Mouse (Mus musculus) lung, postnatal 10 days (tissue): ENCODE results near the gene Fstl1.

ENCODE experiments used
- DNase-seq: peaks from one replicate; pipeline ENCODE4 v3.0.0; 2021

Fstl1 gene

GRCm38 (mm10) chr16:37776860-37777651 lies at the start of gene Fstl1:
Gene Fstl1 (plus strand): TSS chr16:37776873.
- peak; percentile 69 for DNase-seq

DNA sequence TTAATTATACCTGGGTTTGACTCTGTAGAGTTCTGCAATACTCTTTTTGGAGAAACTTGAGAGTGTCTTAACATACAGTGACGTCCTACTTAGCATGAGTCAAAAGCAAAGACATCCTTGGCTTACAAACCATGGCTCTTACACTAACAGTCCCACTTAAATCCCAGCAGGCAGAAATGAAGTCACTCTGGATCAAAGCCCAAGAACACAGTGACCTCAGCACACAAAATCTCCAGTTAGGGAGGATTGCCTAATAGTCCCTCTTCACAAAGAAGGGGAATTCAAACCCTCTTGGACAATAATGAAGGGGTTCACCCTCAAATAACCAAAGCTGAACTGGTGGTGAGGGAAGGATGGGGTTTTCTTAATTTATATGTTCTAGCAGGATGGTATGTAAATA lies 48.0 kb upstream of the Fstl1 start:
- peak; percentile 71 for DNase-seq

- no peak for DNase-seq
Measured at GRCm38 (mm10) chr16:37729381-37730150, 47.1 kb upstream of the Fstl1 start.

GRCm38 (mm10) chr16:37730293-37730835 lies 46.3 kb upstream of the Fstl1 start:
- DNase-seq = no peak

- no peak for DNase-seq
Measured at GRCm38 (mm10) chr16:37731431-37731830, 45.2 kb upstream of the Fstl1 start.

DNA sequence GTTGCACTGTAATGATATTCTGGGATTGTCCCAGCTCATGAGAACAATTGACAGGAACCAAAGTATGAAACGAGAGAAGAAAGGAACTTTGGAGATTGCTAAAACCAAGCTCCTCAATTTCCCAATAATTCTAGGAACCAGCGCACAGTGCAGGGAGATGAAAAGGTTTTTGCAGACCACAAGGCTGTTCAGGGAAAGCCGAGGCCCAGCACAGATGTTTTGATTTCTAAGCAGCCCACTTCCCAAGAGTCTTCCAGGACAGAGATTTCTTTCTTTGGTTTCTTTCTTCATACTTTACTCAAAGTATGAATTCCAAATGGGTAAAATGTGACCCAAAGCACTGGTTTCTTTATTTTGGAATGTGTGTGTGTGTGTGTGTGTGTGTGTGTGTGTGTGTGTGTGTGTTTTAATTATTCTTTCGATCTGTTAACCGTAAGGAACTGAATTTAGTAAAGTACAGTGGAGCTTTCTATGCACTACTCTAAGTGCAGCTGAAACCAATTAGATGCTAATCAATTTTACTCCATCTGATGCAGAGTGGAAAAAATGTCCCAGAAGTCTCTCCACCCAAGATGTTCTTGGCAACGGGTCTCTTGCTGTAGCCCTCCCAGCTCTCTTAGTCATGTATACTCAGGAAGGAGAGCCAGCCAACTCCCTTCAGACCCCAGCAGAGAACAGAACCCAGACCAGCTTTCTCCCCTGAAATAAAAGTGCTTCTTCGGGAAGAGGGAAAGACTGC lies 44.5 kb upstream of the Fstl1 start:
- DNase-seq = peak; percentile 33

DNA sequence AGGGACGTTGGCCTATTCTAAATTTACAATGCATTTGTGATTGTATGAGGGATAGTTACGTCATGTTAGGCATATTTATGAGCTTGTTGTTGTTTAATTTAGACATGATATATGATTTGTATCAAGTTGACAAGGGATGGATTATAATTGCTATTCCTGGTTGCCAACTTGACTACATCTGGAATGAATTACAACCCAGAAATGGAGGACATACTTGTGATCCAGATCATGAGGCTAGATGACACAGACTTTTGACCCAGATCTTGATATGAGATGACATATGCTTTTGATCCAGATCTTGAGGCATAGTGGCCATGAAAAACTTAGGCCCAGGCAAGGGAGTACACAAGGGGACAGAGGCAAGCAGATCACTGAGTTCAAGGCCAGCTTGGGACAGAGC lies 36.6 kb upstream of the Fstl1 start:
- no peak for DNase-seq

GRCm38 (mm10) chr16:37742266-37742665 lies 34.4 kb upstream of the Fstl1 start:
- no peak for DNase-seq

DNA sequence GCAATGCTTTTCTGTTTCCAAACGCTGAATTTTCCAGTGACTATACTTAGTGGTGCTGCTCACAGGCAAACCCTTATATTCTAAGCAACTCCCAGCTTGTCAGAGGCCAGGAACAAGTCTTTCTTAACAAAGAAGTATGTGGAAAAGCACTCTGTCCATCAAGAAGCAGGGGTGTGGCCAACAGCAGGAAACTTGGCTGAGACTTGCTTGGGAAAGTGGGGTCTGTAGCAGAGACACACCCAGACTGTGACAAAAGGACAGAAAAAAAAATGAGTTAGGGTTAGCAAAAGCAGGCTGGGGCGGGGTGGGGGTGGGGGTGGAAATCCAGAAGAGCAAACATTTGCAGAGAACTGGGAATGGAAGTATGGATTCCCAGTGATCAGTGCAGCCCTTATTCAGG lies 23.8 kb upstream of the Fstl1 start:
- peak; percentile 68 for DNase-seq

GRCm38 (mm10) chr16:37753809-37754208 lies 22.9 kb upstream of the Fstl1 start:
- peak; percentile 18 for DNase-seq

DNA sequence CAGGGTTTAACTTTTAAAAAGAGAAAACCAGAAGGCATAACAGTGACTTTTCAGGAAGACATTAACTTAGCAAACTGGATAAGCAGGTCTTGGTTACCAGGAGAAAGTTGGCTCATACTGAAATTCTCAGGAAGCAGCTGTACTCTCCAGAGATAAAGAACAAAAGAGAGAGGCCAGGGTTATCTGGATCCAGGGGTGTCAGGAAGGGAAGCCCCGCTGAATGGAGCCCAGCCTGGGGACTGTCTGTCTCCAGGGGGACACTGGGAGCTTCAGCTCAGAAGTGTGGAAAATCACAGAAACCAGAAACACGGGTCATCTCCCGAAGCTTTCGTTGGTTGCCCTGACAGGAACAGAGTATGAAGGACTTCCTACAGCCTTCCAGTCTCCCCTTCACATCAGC lies 22.2 kb upstream of the Fstl1 start:
- no peak for DNase-seq

DNA sequence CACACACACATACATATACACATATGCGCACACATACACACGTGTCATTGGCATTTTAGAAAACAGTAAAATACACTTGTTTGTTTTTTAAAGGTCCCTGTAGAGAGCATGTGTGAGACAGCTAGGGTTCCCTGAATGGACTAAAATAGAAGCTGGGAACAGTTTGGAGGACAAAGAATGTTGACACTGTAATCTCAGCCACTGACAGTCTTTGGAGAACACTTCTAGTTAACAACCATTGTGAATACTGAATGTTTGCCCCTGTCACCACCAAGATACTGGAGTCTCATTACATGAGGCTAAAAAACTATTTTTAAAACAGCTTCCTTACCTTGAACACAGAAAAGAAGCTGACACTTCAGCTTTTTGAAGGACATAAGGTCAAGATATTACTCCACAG lies 19.4 kb upstream of the Fstl1 start:
- no peak for DNase-seq

- DNase-seq = no peak
Measured at GRCm38 (mm10) chr16:37763797-37764196, 12.9 kb upstream of the Fstl1 start.

GRCm38 (mm10) chr16:37776166-37776859 lies 360 bp upstream of the Fstl1 start:
- DNase-seq = no peak

DNA sequence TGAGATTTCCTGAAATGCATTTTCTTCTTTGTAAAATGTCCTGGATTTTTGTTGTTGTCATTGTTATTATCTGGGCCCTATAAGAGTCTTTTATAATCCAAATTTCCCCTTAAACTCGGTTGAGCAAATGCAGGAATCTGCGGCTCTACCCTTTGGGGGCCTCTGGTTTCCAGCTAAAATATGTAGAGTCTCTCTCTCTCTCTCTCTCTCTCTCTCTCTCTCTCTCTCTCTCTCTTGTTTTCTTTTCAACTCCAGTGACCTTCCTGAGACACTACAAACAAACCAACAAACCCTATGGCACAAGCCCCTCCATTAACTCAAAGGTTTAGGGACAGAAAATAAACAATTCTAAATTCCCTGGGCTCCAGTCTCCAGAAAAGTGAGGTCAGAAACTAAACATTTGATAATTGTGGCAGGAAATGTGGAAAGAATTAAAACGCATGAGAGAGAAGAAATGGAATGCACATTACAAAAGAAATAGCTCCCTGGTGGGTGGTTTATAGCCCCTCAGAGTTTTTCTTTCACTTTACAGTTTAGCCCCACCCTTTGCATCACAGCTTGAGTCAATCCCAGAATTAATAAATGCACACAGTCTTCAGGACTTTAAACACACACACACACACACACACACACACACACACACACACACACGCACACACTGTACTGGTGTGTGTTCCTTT lies 1.3 kb downstream of the Fstl1 start:
- peak; percentile 41 for DNase-seq

DNA sequence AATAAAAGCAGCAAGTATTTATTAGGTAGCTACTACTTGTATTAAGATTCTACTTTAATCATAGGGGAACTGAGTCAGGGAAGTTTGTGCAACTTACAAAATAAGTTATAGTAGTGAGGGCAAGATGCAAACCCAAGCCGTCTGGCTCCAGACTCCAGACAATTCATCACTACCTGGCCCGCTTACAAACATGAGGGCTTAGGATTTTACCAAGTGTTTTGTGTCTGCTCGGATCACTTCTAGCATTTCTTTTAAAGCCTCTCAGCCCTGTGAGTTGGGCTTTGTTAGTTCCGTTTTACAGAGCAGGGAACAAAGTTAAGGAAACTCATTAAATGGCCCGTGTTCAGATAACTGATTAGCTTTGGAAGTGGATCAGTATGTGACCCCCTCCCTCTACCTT lies 1.9 kb downstream of the Fstl1 start:
- no peak for DNase-seq

GRCm38 (mm10) chr16:37779651-37780280 lies 3.1 kb downstream of the Fstl1 start:
- DNase-seq = no peak

- DNase-seq = no peak
Measured at GRCm38 (mm10) chr16:37780386-37780785, 3.7 kb downstream of the Fstl1 start.

- no peak for DNase-seq
Measured at GRCm38 (mm10) chr16:37780911-37781310, 4.2 kb downstream of the Fstl1 start.

- no peak for DNase-seq
Measured at GRCm38 (mm10) chr16:37784526-37784925, 7.9 kb downstream of the Fstl1 start.

- DNase-seq = no peak
Measured at GRCm38 (mm10) chr16:37787558-37788194, 11.0 kb downstream of the Fstl1 start.
